Mouse (Mus musculus) activated CD4-positive, CD25-positive, alpha-beta regulatory T cell, adult 9 weeks (primary cell): ENCODE data around the gene Nsg1. TPM values are rescaled to one million over a fixed set of nuclear protein-coding genes. Genes with fewer than 3 reads are reported as not detected.

Source experiments
- polyA plus RNA-seq: library from polyadenylated mRNA; unstranded; fragments of 100-300 nt; shearing (Covaris generic); gene quantifications from one replicate; pipeline ENCODE4 v1.2.1, GENCODE M21; 2017

Nsg1 gene
- 0.98 TPM for polyA plus RNA-seq

GRCm38 (mm10) chr5:38159634-38160413 is at the start of gene Nsg1:
Nsg1 (minus strand) TSS chr5:38159907.

Other genes starting within 250 kb of the Nsg1 start
- gene Stx18, start 121.2 kb downstream of the Nsg1 start, polyA plus RNA-seq, result 43.3 TPM
- gene Zbtb49, start 60.5 kb upstream of the Nsg1 start, polyA plus RNA-seq, result 23.9 TPM
- 44.1 TPM for gene Lyar, start 60.6 kb upstream of the Nsg1 start, polyA plus RNA-seq
- 131 TPM for gene Tmem128, start 100.3 kb upstream of the Nsg1 start, polyA plus RNA-seq
- gene Otop1, start 116.1 kb upstream of the Nsg1 start, polyA plus RNA-seq, result not detected
- not detected for gene Drd5, start 159.5 kb upstream of the Nsg1 start, polyA plus RNA-seq